Mouse (Mus musculus) liver, postnatal 0 days (tissue): ENCODE data around the gene Flywch1.

Experiments used
- CTCF ChIP-seq: sonication (generic); IDR thresholded peaks from 2 replicates; pipeline ENCODE4 v1.5.1; 2016; ENCODE audit warnings: antibody characterized with exemption, low read depth
- EP300 ChIP-seq: IDR thresholded peaks from 2 replicates; pipeline ENCODE4 v1.6.1; 2016; ENCODE audit warnings: antibody characterized with exemption, low read depth, mild to moderate bottlenecking

DNA sequence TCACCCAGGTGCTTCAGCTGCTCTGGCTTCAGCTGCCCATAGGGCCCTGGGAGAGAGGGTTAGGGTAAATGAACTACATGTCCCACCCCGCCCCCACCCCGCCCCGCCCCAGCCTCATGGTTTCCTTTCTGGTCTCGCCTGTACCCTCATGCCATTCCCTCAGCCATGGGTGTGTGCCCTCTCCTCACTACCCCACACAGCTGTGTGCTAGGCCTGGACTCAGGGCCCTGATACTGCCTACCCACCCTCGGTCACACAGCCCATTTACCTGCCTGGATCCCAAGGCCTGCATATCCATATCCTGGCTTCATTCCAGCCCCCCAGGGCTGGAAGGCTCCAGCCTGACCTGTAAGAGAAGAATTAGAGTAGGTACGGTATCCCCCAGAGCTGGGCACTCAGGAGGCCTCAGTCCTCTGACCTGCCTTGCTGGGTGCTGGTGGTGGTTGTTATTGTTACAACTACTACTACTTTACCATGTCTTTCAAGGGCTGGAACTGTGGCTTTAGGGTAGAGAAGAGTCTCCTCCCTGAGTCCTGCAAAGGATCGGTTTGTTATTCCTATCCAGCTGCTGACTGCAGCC, 65.8 kb downstream of the Flywch1 start:
- TF ChIP-seq CTCF (no peak), EP300 (no peak)
